Comparison of ENCODE assay signal across 8 mouse cellular contexts in the genomic region with DNA sequence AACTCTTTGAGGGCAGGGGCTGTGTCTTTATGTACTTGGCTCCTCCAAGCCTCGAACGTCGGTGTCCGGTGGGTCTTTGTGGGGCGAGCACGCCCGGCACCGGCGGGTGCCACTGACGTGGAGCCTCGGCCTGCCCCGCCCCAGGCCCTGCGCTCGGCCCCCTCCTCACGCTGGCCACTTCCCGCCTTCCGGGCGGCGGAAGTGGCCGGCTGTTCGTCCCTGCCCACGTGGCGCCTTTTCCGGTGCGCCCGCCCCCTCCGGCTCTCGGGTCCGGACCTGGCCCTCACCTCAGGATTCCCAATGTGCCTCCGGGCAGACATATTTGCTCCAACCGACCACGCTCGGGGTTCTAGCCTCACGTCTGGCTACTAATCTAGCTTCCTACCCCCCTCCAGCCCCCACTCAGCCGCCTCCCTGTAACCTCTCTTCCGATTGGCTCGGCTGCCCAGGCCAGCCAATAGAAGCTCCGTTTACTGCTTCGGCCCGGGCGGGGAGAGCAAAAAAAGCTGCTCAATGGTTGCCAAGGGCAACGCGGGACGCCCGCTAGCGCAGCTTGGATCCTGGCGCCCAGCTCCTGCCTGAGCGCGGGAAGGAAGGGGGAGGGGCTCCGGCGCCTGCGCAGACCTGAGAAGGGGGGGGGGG. TPM values are rescaled to one million over a fixed set of nuclear protein-coding genes. Genes with fewer than 3 reads are reported as not detected.
A peak's percentile ranks its signal among the peaks of the same experiment; 100 is the strongest.
DNase-seq lines count a peak whose midpoint lies in the region; ATAC-seq lines count a peak whose summit lies in the region.

Cep41 (minus strand) TSS at position 400 of the 642 bp plus-strand sequence.

- peaks cover 9% of the 10 kb centered on the region for H3K4me1 ChIP-seq in forebrain, embryonic 11.5 days (replicated peaks; ENCODE audit: control insufficient read depth, insufficient read depth, low read length)
- peaks cover 10% of the 10 kb centered on the region for H3K4me1 ChIP-seq in heart, embryonic 16.5 days (ENCODE audit: control insufficient read depth, insufficient read depth, low read length)
- H3K4me1 ChIP-seq in liver, embryonic 15.5 days (replicated peaks): peaks cover 14% of the 10 kb centered on the region
- H3K4me1 ChIP-seq in neural tube, embryonic 12.5 days: peaks cover 13% of the 10 kb centered on the region; the same call in 1 of the 2 replicates

- DNase-seq in CD8-positive naive resting alpha-beta T cell, adult 2 months (ENCODE audit: low read depth in 2 of 2, low spot score in 2 of 2): peak; percentile 95 to 97
- peak; percentile 87 for DNase-seq in c-Kit-positive CD71-negative TER-119-negative erythroid progenitor cells, embryonic 14.5 days (ENCODE audit: low read depth)
- DNase-seq in forebrain, embryonic 11.5 days (ENCODE audit: low spot score): peak; percentile 99
- peak; percentile 95 to 96 for DNase-seq in kidney, postnatal 36 days
- DNase-seq in telencephalon, adult 2 months (ENCODE audit: low read depth, low spot score): peak; percentile 94

- peak within 1 kb of the TSS; percentile 62 for H3K9ac ChIP-seq in forebrain, embryonic 11.5 days (ENCODE audit: low read length)
- H3K9ac ChIP-seq in heart, embryonic 16.5 days (ENCODE audit: low read length): peak within 1 kb of the TSS; percentile 74
- H3K9ac ChIP-seq in liver, embryonic 15.5 days: peak within 1 kb of the TSS; percentile 65
- peak within 1 kb of the TSS; percentile 58 for H3K9ac ChIP-seq in neural tube, embryonic 12.5 days

- WGBS in forebrain, embryonic 11.5 days: under 1% methylated on average over 51 of the region's 52 CpGs
- under 1% methylated on average over 51 of the region's 52 CpGs for WGBS in heart, embryonic 16.5 days
- under 1% methylated on average over 47 of the region's 52 CpGs for WGBS in liver, embryonic 15.5 days (ENCODE audit: insufficient replicate concordance)
- under 1% methylated on average over 49 of the region's 52 CpGs for WGBS in neural tube, embryonic 12.5 days

- H3K27ac ChIP-seq in forebrain, embryonic 11.5 days (ENCODE audit: low read depth, low read length): peak within 1 kb of the TSS; percentile 92
- H3K27ac ChIP-seq in heart, embryonic 16.5 days (ENCODE audit: low read length): peak within 1 kb of the TSS; percentile 88
- peak within 1 kb of the TSS; percentile 80 for H3K27ac ChIP-seq in liver, embryonic 15.5 days (replicated peaks)
- H3K27ac ChIP-seq in neural tube, embryonic 12.5 days: peak within 1 kb of the TSS; percentile 77

- H3K36me3 ChIP-seq in forebrain, embryonic 11.5 days (ENCODE audit: control insufficient read depth, insufficient read depth, low read length): no peaks in the 10 kb centered on the region
- no peaks in the 10 kb centered on the region for H3K36me3 ChIP-seq in heart, embryonic 16.5 days (ENCODE audit: control insufficient read depth, insufficient read depth)
- no peaks in the 10 kb centered on the region for H3K36me3 ChIP-seq in liver, embryonic 15.5 days (replicated peaks)
- H3K36me3 ChIP-seq in neural tube, embryonic 12.5 days: no peaks in the 10 kb centered on the region

- H3K4me2 ChIP-seq in forebrain, embryonic 11.5 days (ENCODE audit: low read depth, low read length, severe bottlenecking): peak within 1 kb of the TSS; percentile 50
- H3K4me2 ChIP-seq in heart, embryonic 16.5 days (ENCODE audit: low read depth, low read length): peak within 1 kb of the TSS; percentile 78
- peak within 1 kb of the TSS; percentile 89 for H3K4me2 ChIP-seq in liver, embryonic 15.5 days
- peak within 1 kb of the TSS; percentile 57 for H3K4me2 ChIP-seq in neural tube, embryonic 12.5 days (replicated peaks)

- no peaks in the 10 kb centered on the region for H3K27me3 ChIP-seq in forebrain, embryonic 11.5 days (ENCODE audit: control insufficient read depth, insufficient read depth, low read length)
- no peaks in the 10 kb centered on the region for H3K27me3 ChIP-seq in heart, embryonic 16.5 days (ENCODE audit: control insufficient read depth, insufficient read depth, low read length)
- no peaks in the 10 kb centered on the region for H3K27me3 ChIP-seq in liver, embryonic 15.5 days
- H3K27me3 ChIP-seq in neural tube, embryonic 12.5 days (replicated peaks): no peaks in the 10 kb centered on the region

- no peaks in the 10 kb centered on the region for H3K9me3 ChIP-seq in forebrain, embryonic 11.5 days (ENCODE audit: control insufficient read depth, low read length)
- no peaks in the 10 kb centered on the region for H3K9me3 ChIP-seq in heart, embryonic 16.5 days (replicated peaks; ENCODE audit: control insufficient read depth, low read length)
- H3K9me3 ChIP-seq in liver, embryonic 15.5 days (replicated peaks): no peaks in the 10 kb centered on the region
- no peaks in the 10 kb centered on the region for H3K9me3 ChIP-seq in neural tube, embryonic 12.5 days

- peak within 1 kb of the TSS; percentile 43 for H3K4me3 ChIP-seq in forebrain, embryonic 11.5 days (ENCODE audit: low read depth, low read length)
- H3K4me3 ChIP-seq in heart, embryonic 16.5 days (ENCODE audit: low read length): peak within 1 kb of the TSS; percentile 65
- H3K4me3 ChIP-seq in liver, embryonic 15.5 days (replicated peaks): peak within 1 kb of the TSS; percentile 83
- H3K4me3 ChIP-seq in neural tube, embryonic 12.5 days: peak within 1 kb of the TSS; percentile 48

- peak; percentile 97 for ATAC-seq in forebrain, embryonic 11.5 days (replicated peaks; ENCODE audit: low FRiP score)
- peak; percentile 95 for ATAC-seq in heart, embryonic 16.5 days (replicated peaks; ENCODE audit: extremely low read depth, insufficient read depth, low FRiP score)
- ATAC-seq in liver, embryonic 15.5 days (ENCODE audit: insufficient read depth): peak; percentile 96
- ATAC-seq in neural tube, embryonic 12.5 days (ENCODE audit: low FRiP score, low read depth): peak; percentile 98

RNA-seq across cellular contexts. Expression of gene Cep41, which starts in this region (rescaled TPM):
- 21.6 and 24.1 TPM in 2 replicates for polyA plus RNA-seq in forebrain, embryonic 11.5 days (2014; fragmentation: Nextera tagmentation; extraction: Ambion mirVana)
- 9.3 and 10.5 TPM in 2 replicates for polyA plus RNA-seq in heart, embryonic 16.5 days (2015; fragmentation: Nextera tagmentation; extraction: Ambion mirVana)
- polyA plus RNA-seq in liver, embryonic 15.5 days (2015; fragmentation: Nextera tagmentation; extraction: Ambion mirVana): 2.8 and 3.8 TPM in 2 replicates
- 17.9 and 21.6 TPM in 2 replicates for polyA plus RNA-seq in neural tube, embryonic 12.5 days (2016; fragmentation: Nextera tagmentation; extraction: Ambion mirVana)

Comparison
In these comparisons a context has a peak if more than half of its experiments do, and no peak if none do; other contexts are left out.
1. Peak in every context shown above with its lines: DNase-seq, ATAC-seq, H3K4me3 ChIP-seq and H3K27ac ChIP-seq.